ENCODE assay signal across 20 mouse cellular contexts in the genomic region with DNA sequence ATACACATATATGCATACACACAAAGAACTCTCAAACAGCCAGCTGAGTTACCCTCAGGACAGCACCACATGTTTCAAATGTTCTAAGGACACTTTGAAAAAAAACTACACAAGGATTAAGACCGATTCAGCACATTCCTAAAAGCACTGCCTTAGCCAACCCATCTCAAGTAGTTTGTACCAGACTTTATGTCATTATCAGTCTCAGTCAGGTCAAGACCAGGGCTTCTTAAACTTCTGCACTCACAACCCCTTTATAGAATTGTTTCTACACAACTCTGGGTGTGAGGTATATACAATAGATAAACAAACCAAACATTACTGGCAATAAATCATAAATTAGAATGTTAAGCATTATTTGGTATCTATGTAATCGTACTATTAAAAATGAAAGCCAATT.
"Had no signal": no experiment of that assay in that cellular context is flagged by ENCODE, and none has a peak within 500 bp of the region (broad histone marks: within the 10 kb centered on the region; RNA-seq: fewer than 3 reads in every experiment).

No protein-coding gene starts in this region.

- ATAC-seq: liver, embryonic 12.5 days; midbrain, embryonic 16.5 days had no signal

- H3K4me2 ChIP-seq: liver, embryonic 12.5 days; midbrain, embryonic 12.5 days; neural tube, embryonic 13.5 days; neural tube, embryonic 15.5 days had no signal

- DNase-seq: lung, adult 2 months; lung, postnatal 10 days; lung, postnatal 4 days; midbrain, embryonic 14.5 days; retina, postnatal 1 day; right cerebral cortex, adult 18-20 months; right cerebral cortex, postnatal 25 days; right cerebral cortex, postnatal 4 days; spleen, adult 18-20 months; thymus, adult 18-20 months; thymus, postnatal 14 days; thymus, postnatal 36 days had no signal

- H3K36me3 ChIP-seq: liver, embryonic 12.5 days; midbrain, embryonic 10.5 days; midbrain, embryonic 12.5 days; neural tube, embryonic 13.5 days; neural tube, embryonic 15.5 days had no signal

- H3K27me3 ChIP-seq: liver, embryonic 12.5 days; midbrain, embryonic 12.5 days; neural tube, embryonic 13.5 days; neural tube, embryonic 15.5 days had no signal

- H3K4me3 ChIP-seq: liver, embryonic 12.5 days; midbrain, embryonic 10.5 days; midbrain, embryonic 12.5 days; myocyte; neural tube, embryonic 13.5 days; neural tube, embryonic 15.5 days had no signal

- H3K4me1 ChIP-seq: liver, embryonic 12.5 days had no signal

- H3K9ac ChIP-seq: liver, embryonic 12.5 days; liver, embryonic 14.5 days; midbrain, embryonic 12.5 days; neural tube, embryonic 13.5 days; neural tube, embryonic 15.5 days had no signal

- H3K9me3 ChIP-seq: liver, embryonic 12.5 days; midbrain, embryonic 10.5 days; midbrain, embryonic 12.5 days; neural tube, embryonic 13.5 days; neural tube, embryonic 15.5 days had no signal

- H3K27ac ChIP-seq: liver, embryonic 12.5 days; liver, embryonic 14.5 days; midbrain, embryonic 10.5 days; midbrain, embryonic 12.5 days; neural tube, embryonic 13.5 days; neural tube, embryonic 15.5 days had no signal
